Mouse (Mus musculus): Measurements from ENCODE around the gene Mbtps1. TPM values are rescaled to one million over a fixed set of nuclear protein-coding genes. Genes with fewer than 3 reads are reported as not detected.

The Mbtps1 gene
- total RNA-seq, 2 experiments from 2014 or later: 74.4 to 77.8 TPM

- no peak for TF ChIP-seq CTCF (conservative IDR thresholded peaks at IDR 0.05)
- Histone ChIP-seq H3K4me3 (peak overlapping the region; percentile 20; the same call in 1 of the 2 replicates), H3K27ac (peak overlapping the region; percentile 86)
- DNase-seq (ENCODE audit: low spot score in 2 of 2): peak; percentile 52 to 74
These were observed 92.4 kb downstream of the Mbtps1 start for GRCm38 (mm10) chr8:119466105-119466504.

GRCm38 (mm10) chr8:119463709-119464108 lies 94.8 kb downstream of the Mbtps1 start:
- H3K4me3 ChIP-seq: no peak overlapping the region
- no peak for DNase-seq (ENCODE audit: low spot score in 2 of 2)
- TF ChIP-seq CTCF (conservative IDR thresholded peaks at IDR 0.05): no peak
- H3K27ac ChIP-seq: peak overlapping the region; percentile 86; the same call in 1 of the 2 replicates

GRCm38 (mm10) chr8:119461356-119461755 lies 97.2 kb downstream of the Mbtps1 start:
- no peak for DNase-seq (ENCODE audit: low spot score in 2 of 2)
- H3K4me3 ChIP-seq: no peak overlapping the region
- no peak for TF ChIP-seq CTCF (conservative IDR thresholded peaks at IDR 0.05)
- H3K27ac ChIP-seq: no peak overlapping the region

GRCm38 (mm10) chr8:119459724-119460123 lies 98.8 kb downstream of the Mbtps1 start:
- DNase-seq (ENCODE audit: low spot score in 2 of 2): no peak
- TF ChIP-seq CTCF (conservative IDR thresholded peaks at IDR 0.05): no peak
- Histone ChIP-seq H3K4me3 (no peak overlapping the region), H3K27ac (peak overlapping the region; percentile 69)

Other genes starting within 250 kb of the Mbtps1 start
- 100 to 1,000 TPM; 315 to 337 TPM for gene Hsbp1, start 214.2 kb downstream of the Mbtps1 start, total RNA-seq (2021)
- gene Mlycd, start 163.9 kb downstream of the Mbtps1 start, total RNA-seq (2021): 10 to 100 TPM; 29.1 to 30.8 TPM
- gene Osgin1, start 124.6 kb downstream of the Mbtps1 start, total RNA-seq (2021): 1 to 10 TPM in 1 of 2 experiments, under 1 TPM in 1; 0.18 to 1.3 TPM
- gene Necab2, start 112.0 kb downstream of the Mbtps1 start, total RNA-seq (2021): 100 to 1,000 TPM in 1 of 2 experiments, 10 to 100 TPM in 1; 99.0 to 104 TPM
- gene Slc38a8, start 57.0 kb downstream of the Mbtps1 start, total RNA-seq (2021): under 1 TPM in 1 of 2 experiments, not detected in 1; 0.41 TPM
- 10 to 100 TPM; 43.9 to 51.2 TPM for gene Hsdl1, start 16.4 kb upstream of the Mbtps1 start, total RNA-seq (2021)
- gene Dnaaf1, start 16.5 kb upstream of the Mbtps1 start, total RNA-seq (2021): under 1 TPM; 0.32 to 0.38 TPM
- gene Taf1c, start 46.5 kb upstream of the Mbtps1 start, total RNA-seq (2021): 10 to 100 TPM; 10.8 to 11.1 TPM
- gene Adad2, start 54.0 kb upstream of the Mbtps1 start, total RNA-seq (2021): under 1 TPM; 0.47 to 0.87 TPM
- gene Kcng4, start 76.9 kb upstream of the Mbtps1 start, total RNA-seq (2021): 1 to 10 TPM; 2.6 to 3.1 TPM
- 1 to 10 TPM; 6.3 to 6.7 TPM for gene Wfdc1, start 107.6 kb upstream of the Mbtps1 start, total RNA-seq (2021)
- gene Atp2c2, start 141.3 kb upstream of the Mbtps1 start, total RNA-seq (2021): 1 to 10 TPM; 1.7 to 1.9 TPM
- gene Tldc1, start 219.7 kb upstream of the Mbtps1 start, total RNA-seq (2021): 10 to 100 TPM; 15.2 to 15.5 TPM